Mouse (Mus musculus) liver, embryonic 13.5 days (tissue): ENCODE results near the gene Glod5. TPM values are rescaled to one million over a fixed set of nuclear protein-coding genes. Genes with fewer than 3 reads are reported as not detected.
A peak's percentile ranks its signal among the peaks of the same experiment; 100 is the strongest.

ENCODE experiments used
- ATAC-seq: fragments of 200-750 bp; cut with Nextera tagmentation; 2 replicates; pipeline ENCODE4 v1.8.0; 2017; ENCODE audit warnings: low read depth, mild to moderate bottlenecking, moderate number of reproducible peaks, moderate library complexity
- DNase-seq: peaks from one replicate; pipeline ENCODE4 v3.0.0; 2022
- H3K27ac ChIP-seq: fragments of 300-500 bp; sonication (generic); 2 replicates; pipeline ENCODE4 v1.5.1; 2015; ENCODE audit warnings: moderate library complexity, mild to moderate bottlenecking, inconsistent platforms
- H3K27me3 ChIP-seq: fragments of 300-500 bp; sonication (generic); 2 replicates; pipeline ENCODE4 v1.6.1; 2015; ENCODE audit warnings: mild to moderate bottlenecking, inconsistent platforms
- H3K36me3 ChIP-seq: fragments of 300-500 bp; sonication (generic); 2 replicates; pipeline ENCODE4 v1.6.1; 2015; ENCODE audit warnings: mild to moderate bottlenecking, inconsistent platforms
- H3K4me1 ChIP-seq: fragments of 300-500 bp; sonication (generic); replicated peaks from 2 replicates; pipeline ENCODE4 v1.6.1; 2015; ENCODE audit warnings: inconsistent platforms
- H3K4me2 ChIP-seq: fragments of 300-500 bp; sonication (generic); 2 replicates; pipeline ENCODE4 v1.6.1; 2015; ENCODE audit warnings: inconsistent platforms, mild to moderate bottlenecking, moderate library complexity
- H3K4me3 ChIP-seq: fragments of 300-500 bp; sonication (generic); replicated peaks from 2 replicates; pipeline ENCODE4 v1.5.1; 2015; ENCODE audit warnings: mild to moderate bottlenecking, inconsistent platforms
- H3K9ac ChIP-seq: fragments of 300-500 bp; sonication (generic); 2 replicates; pipeline ENCODE4 v1.6.1; 2015; ENCODE audit warnings: mild to moderate bottlenecking, inconsistent platforms
- H3K9me3 ChIP-seq: fragments of 300-500 bp; sonication (generic); replicated peaks from 2 replicates; pipeline ENCODE4 v1.6.1; 2016; ENCODE audit warnings: inconsistent platforms
- WGBS: fragments of 180-500 bp; shearing (Covaris S2); methylation state at CpG from one replicate; pipeline ENCODE4 v1.1.7; 2015; ENCODE audit not compliant: insufficient replicate concordance; 5-methylcytosine and 5-hydroxymethylcytosine counted together
- polyA plus RNA-seq: library from polyadenylated mRNA; unstranded; fragments of >200 nt; fragmentation: Nextera tagmentation; extraction: Ambion mirVana; gene quantifications from 2 replicates; pipeline ENCODE4 v1.2.1, GENCODE M21; 2015

Gene Glod5
- polyA plus RNA-seq, 1 experiment from 2014 or later = 0.36 TPM

DNA sequence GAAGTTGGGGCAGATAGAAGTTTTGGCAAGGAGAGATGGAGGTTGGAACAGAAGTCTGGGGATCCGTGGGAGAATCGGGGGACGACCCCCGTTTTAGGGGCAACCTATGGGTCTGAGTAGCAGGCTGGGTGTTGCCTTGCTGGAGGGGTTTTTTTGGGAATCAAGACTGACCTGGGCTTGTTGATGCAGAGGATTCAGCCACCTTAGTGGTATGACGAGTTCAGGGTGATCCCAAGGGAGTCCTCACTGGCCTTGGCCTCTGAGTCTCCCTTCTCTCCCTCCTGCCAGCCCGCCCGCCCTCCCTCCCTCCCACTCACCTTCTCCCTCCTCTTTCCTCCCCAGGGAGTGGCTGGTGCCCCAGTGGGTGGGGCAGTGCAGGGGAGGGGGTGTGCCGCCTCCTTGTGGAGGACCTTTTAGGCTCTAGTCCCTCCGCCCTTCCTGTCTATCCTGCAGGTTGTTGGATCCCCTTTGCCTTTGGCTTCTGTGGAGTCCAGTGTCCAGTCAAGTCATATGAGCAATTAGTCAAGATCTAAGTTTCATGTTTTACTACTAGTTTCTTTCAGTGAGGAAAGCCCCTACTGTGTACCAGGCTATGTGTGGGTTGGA is 50.6 kb downstream of the Glod5 start:
- H3K9ac ChIP-seq = peak overlapping the region; percentile 88
- H3K27ac ChIP-seq = peak overlapping the region; percentile 93
- peaks cover 51% of the 10 kb centered on the region for H3K4me1 ChIP-seq
- no peaks in the 10 kb centered on the region for H3K9me3 ChIP-seq
- peaks cover 13% of the 10 kb centered on the region for H3K36me3 ChIP-seq
- peak overlapping the region; percentile 72 for H3K4me3 ChIP-seq
- DNase-seq (peak; percentile 77), ATAC-seq (peak; percentile 79)
- H3K27me3 ChIP-seq = no peaks in the 10 kb centered on the region
- WGBS = 49% methylated on average over 7 of the region's 9 CpGs
- peak overlapping the region; percentile 76 for H3K4me2 ChIP-seq

DNA sequence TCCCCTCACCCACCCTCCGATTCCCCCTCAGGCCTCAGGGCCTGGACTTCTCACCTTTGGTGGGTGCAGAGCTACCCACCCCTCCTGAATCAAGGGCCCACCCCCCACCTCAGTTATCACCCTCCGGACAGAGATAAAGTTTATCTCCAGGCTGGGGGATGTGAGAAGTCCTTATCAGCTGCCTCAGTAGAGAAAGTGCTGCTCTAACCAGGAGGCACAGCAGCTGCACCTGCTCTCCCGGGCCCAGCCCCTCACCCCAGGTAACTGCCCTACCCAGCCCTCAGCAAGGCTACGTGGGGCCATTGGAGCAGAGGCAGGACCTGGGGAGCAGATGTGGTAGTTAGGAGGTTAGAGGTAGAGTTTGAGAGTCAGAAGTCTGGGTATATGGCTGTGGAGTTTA is 52.1 kb downstream of the Glod5 start:
- H3K36me3 ChIP-seq = peaks cover 28% of the 10 kb centered on the region
- DNase-seq (peak; percentile 25), ATAC-seq (peak; percentile 27)
- H3K9ac ChIP-seq = peak overlapping the region; percentile 88
- 20% methylated on average over 4 of the region's 4 CpGs for WGBS
- peak overlapping the region; percentile 72 for H3K4me3 ChIP-seq
- H3K9me3 ChIP-seq = no peaks in the 10 kb centered on the region
- H3K27ac ChIP-seq = peak overlapping the region; percentile 93
- peaks cover 50% of the 10 kb centered on the region for H3K4me1 ChIP-seq
- peak overlapping the region; percentile 71 for H3K4me2 ChIP-seq
- no peaks in the 10 kb centered on the region for H3K27me3 ChIP-seq

DNA sequence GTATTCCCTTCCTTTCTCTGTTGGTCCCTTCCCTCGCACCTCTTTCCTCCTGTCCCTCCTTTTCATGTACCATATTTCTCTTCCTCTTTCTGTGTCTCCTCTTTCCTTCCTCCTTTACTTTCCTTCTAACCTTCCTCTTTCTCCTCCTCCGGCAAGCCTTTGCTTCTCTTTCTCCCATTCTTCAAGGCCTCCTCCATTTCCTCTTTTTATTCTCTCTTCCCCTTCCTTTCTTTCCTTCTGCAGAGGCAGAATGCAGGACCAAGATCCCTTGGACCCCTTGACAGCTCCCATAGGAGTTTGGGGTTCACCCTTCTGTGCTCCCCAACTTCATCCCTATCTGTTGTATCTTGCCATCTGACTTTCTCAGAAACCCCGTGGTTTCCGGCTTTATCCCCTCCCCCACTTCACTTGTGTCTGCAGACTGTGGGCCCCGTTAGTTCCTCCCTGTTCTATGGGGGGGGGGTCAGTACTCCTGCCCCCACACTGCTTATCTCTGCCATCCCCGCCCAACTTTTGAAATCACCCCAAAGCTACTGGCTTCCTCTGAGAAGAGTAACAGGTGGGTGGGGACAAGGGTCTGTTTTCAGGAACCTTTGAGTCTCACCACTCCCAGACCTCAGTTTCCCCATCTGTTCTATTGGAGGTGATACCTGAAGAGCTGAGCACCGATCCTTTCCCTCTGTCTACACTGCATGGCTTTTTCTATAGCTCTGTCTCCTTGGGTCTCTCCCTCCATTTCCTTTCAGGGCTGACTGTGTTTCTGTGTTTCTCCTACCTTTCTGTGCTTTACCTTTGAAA is 54.3 kb downstream of the Glod5 start:
- Histone ChIP-seq H3K9ac (peak overlapping the region; percentile 88), H3K27ac (peak overlapping the region; percentile 93), H3K9me3 (no peaks in the 10 kb centered on the region), H3K4me1 (peaks cover 28% of the 10 kb centered on the region), H3K36me3 (peaks cover 50% of the 10 kb centered on the region), H3K4me3 (peak overlapping the region; percentile 72), H3K4me2 (peak overlapping the region; percentile 71), H3K27me3 (no peaks in the 10 kb centered on the region)
- 21% methylated on average over 7 of the region's 7 CpGs for WGBS
- DNase-seq = peak; percentile 23
- ATAC-seq = no peak

DNA sequence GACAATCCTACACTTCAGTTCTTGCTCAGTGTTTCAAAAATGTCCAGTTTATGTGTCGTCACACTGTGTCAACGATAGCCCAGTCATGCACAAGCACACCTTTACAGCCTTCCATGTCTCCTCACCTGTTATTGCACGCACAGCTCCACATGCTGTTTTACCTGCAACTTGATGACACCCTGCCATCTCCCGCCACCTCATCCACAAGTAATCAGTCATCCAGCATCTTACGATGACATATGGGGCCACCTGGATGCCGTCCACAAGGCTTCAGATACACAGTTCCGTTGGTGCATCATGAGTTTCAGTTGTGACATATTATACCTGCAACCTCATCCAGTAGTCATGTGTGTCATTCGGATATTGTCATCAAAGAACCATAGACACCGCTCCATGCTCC is 59.4 kb downstream of the Glod5 start:
- H3K27ac ChIP-seq = no peak overlapping the region

More for the DNA sequence above, 59.4 kb downstream of the Glod5 start:
- Histone ChIP-seq H3K9ac (no peak overlapping the region), H3K4me2 (no peak overlapping the region), H3K9me3 (no peaks in the 10 kb centered on the region), H3K4me3 (no peak overlapping the region), H3K36me3 (peaks cover 70% of the 10 kb centered on the region), H3K27me3 (no peaks in the 10 kb centered on the region), H3K4me1 (peaks cover 14% of the 10 kb centered on the region)
- ATAC-seq (no peak), DNase-seq (no peak)
- 84% methylated on average over 9 of the region's 9 CpGs for WGBS

Other genes starting within 250 kb of the Glod5 start
- 30.6 and 32.3 TPM in 2 replicates for gene Gripap1, start 228.7 kb downstream of the Glod5 start, polyA plus RNA-seq
- 0.13 and 0.34 TPM in 2 replicates for gene Kcnd1, start 196.2 kb downstream of the Glod5 start, polyA plus RNA-seq
- 33.8 and 35.7 TPM in 2 replicates for gene Otud5, start 177.1 kb downstream of the Glod5 start, polyA plus RNA-seq
- gene Pim2, start 140.2 kb downstream of the Glod5 start, polyA plus RNA-seq = 2.8 and 4.3 TPM in 2 replicates
- gene Slc35a2, start 134.5 kb downstream of the Glod5 start, polyA plus RNA-seq = 17.1 and 17.8 TPM in 2 replicates
- 58.2 and 60.3 TPM in 2 replicates for gene Pqbp1, start 119.2 kb downstream of the Glod5 start, polyA plus RNA-seq
- gene Timm17b, start 119.1 kb downstream of the Glod5 start, polyA plus RNA-seq = 96.5 and 97.0 TPM in 2 replicates
- gene Gm10491, start 110.7 kb downstream of the Glod5 start, polyA plus RNA-seq = not detected in 2 replicates
- not detected in 2 replicates for gene Gm10490, start 109.0 kb downstream of the Glod5 start, polyA plus RNA-seq
- 0.18 and 0.19 TPM in 2 replicates for gene Pcsk1n, start 98.7 kb downstream of the Glod5 start, polyA plus RNA-seq
- gene Eras, start 89.9 kb downstream of the Glod5 start, polyA plus RNA-seq = not detected in 2 replicates
- gene Hdac6, start 70.6 kb downstream of the Glod5 start, polyA plus RNA-seq = 8.9 and 10.5 TPM in 2 replicates
- gene Gata1, start 40.4 kb downstream of the Glod5 start, polyA plus RNA-seq = 135 and 145 TPM in 2 replicates
- 40.2 and 47.3 TPM in 2 replicates for gene Suv39h1, start 56.3 kb upstream of the Glod5 start, polyA plus RNA-seq
- gene Was, start 72.0 kb upstream of the Glod5 start, polyA plus RNA-seq = 2.4 and 3.4 TPM in 2 replicates
- gene Wdr13, start 114.4 kb upstream of the Glod5 start, polyA plus RNA-seq = 6.8 and 7.1 TPM in 2 replicates
- 328 and 361 TPM in 2 replicates for gene Rbm3, start 127.4 kb upstream of the Glod5 start, polyA plus RNA-seq
- 4.9 and 5.0 TPM in 2 replicates for gene Tbc1d25, start 157.7 kb upstream of the Glod5 start, polyA plus RNA-seq
- gene Ebp, start 175.0 kb upstream of the Glod5 start, polyA plus RNA-seq = 61.8 and 64.4 TPM in 2 replicates
- gene Porcn, start 188.0 kb upstream of the Glod5 start, polyA plus RNA-seq = 0.88 and 1.1 TPM in 2 replicates
- 40.1 and 41.9 TPM in 2 replicates for gene Ftsj1, start 233.9 kb upstream of the Glod5 start, polyA plus RNA-seq